ENCODE assay signal across 25 mouse cellular contexts in genomic region chr12:57924422-57924821, GRCm38 (mm10).
"Had no signal": no experiment of that assay in that cellular context is flagged by ENCODE, and none has a peak within 500 bp of the region (broad histone marks: within the 10 kb centered on the region; RNA-seq: fewer than 3 reads in every experiment).

No protein-coding gene starts in this region.

- H3K4me3 ChIP-seq: heart, adult 2 months; heart, embryonic 13.5 days; heart, embryonic 15.5 days; hindbrain, embryonic 15.5 days; kidney, embryonic 15.5 days; left cerebral cortex, adult 2 months; limb, embryonic 13.5 days; limb, embryonic 15.5 days; liver, embryonic 13.5 days had no signal

- H3K9ac ChIP-seq: heart, embryonic 13.5 days; heart, embryonic 15.5 days; hindbrain, embryonic 15.5 days; kidney, embryonic 15.5 days; limb, embryonic 13.5 days; limb, embryonic 15.5 days; liver, embryonic 13.5 days had no signal

- H3K36me3 ChIP-seq: heart, embryonic 13.5 days; heart, embryonic 15.5 days; hindbrain, embryonic 15.5 days; kidney, embryonic 15.5 days; limb, embryonic 13.5 days; limb, embryonic 15.5 days; liver, embryonic 13.5 days had no signal

- H3K4me1 ChIP-seq: heart, embryonic 13.5 days; heart, embryonic 15.5 days; hindbrain, embryonic 15.5 days; kidney, embryonic 15.5 days; limb, embryonic 13.5 days; limb, embryonic 15.5 days; liver, embryonic 13.5 days had no signal

- DNase-seq: gastrocnemius, postnatal 14 days; gastrocnemius, postnatal 36 days; heart, adult 11 months; heart, adult 2 months; heart, postnatal 14 days; heart, postnatal 36 days; kidney, adult 11 months; kidney, adult 2 months; kidney, adult 9 months; kidney, postnatal 14 days; kidney, postnatal 36 days; layer of hippocampus, adult 9-11 months; layer of hippocampus, postnatal 36 days; liver, embryonic 13.5 days had no signal

- H3K27me3 ChIP-seq: heart, embryonic 13.5 days; heart, embryonic 15.5 days; hindbrain, embryonic 15.5 days; kidney, embryonic 15.5 days; limb, embryonic 13.5 days; limb, embryonic 15.5 days; liver, embryonic 13.5 days had no signal

- H3K4me2 ChIP-seq: heart, embryonic 11.5 days; heart, embryonic 13.5 days; heart, embryonic 15.5 days; hindbrain, embryonic 15.5 days; kidney, embryonic 15.5 days; limb, embryonic 13.5 days; limb, embryonic 15.5 days; liver, embryonic 11.5 days; liver, embryonic 13.5 days had no signal

- H3K9me3 ChIP-seq: heart, embryonic 13.5 days; heart, embryonic 15.5 days; hindbrain, embryonic 15.5 days; kidney, embryonic 15.5 days; limb, embryonic 15.5 days; liver, embryonic 13.5 days had no signal

- ATAC-seq: intestine, embryonic 16.5 days had no signal

- H3K27ac ChIP-seq: heart, adult 2 months; heart, embryonic 13.5 days; heart, embryonic 15.5 days; hindbrain, embryonic 15.5 days; kidney, embryonic 15.5 days; kidney, postnatal 0 days; left cerebral cortex, adult 2 months; limb, embryonic 13.5 days; limb, embryonic 15.5 days; liver, embryonic 13.5 days had no signal
